Mouse (Mus musculus) intestine, embryonic 16.5 days (tissue): ENCODE results near the gene Dtx4. TPM values are rescaled to one million over a fixed set of nuclear protein-coding genes. Genes with fewer than 3 reads are reported as not detected.
"Not testable (repeated sequence)": the region's sequence is repeated elsewhere in the genome, so short reads cannot be mapped to it uniquely, and the experiment has no call there.

Experiments
- ATAC-seq: fragments of 200-750 bp; cut with Nextera tagmentation; 2 replicates; pipeline ENCODE4 v1.8.0; 2017; ENCODE audit warnings: moderate TSS enrichment, moderate library complexity
- H3K27ac ChIP-seq: fragments of 300-500 bp; sonication (generic); 2 replicates; pipeline ENCODE4 v1.5.1; 2014; ENCODE audit warnings: mild to moderate bottlenecking, low read length
- H3K27me3 ChIP-seq: fragments of 300-500 bp; sonication (generic); replicated peaks from 2 replicates; pipeline ENCODE4 v1.6.1; 2014; ENCODE audit warnings: low read length, control low read depth, mixed read lengths; ENCODE audit not compliant: control insufficient read depth, insufficient read depth
- H3K36me3 ChIP-seq: fragments of 300-500 bp; sonication (generic); 2 replicates; pipeline ENCODE4 v1.6.1; 2014; ENCODE audit warnings: low read length, control low read depth; ENCODE audit not compliant: control insufficient read depth, insufficient read depth
- H3K4me1 ChIP-seq: fragments of 300-500 bp; sonication (generic); 2 replicates; pipeline ENCODE4 v1.6.1; 2014; ENCODE audit warnings: low read length, control low read depth, mixed read lengths; ENCODE audit not compliant: control insufficient read depth, insufficient read depth
- H3K4me2 ChIP-seq: fragments of 300-500 bp; sonication (generic); 2 replicates; pipeline ENCODE4 v1.6.1; 2014; ENCODE audit warnings: low read depth, low read length, control low read depth
- H3K4me3 ChIP-seq: fragments of 300-500 bp; sonication (generic); 2 replicates; pipeline ENCODE4 v1.5.1; 2014; ENCODE audit warnings: mild to moderate bottlenecking, low read length
- H3K9ac ChIP-seq: fragments of 300-500 bp; sonication (generic); 2 replicates; pipeline ENCODE4 v1.6.1; 2014; ENCODE audit warnings: low read depth, low read length
- H3K9me3 ChIP-seq: fragments of 300-500 bp; sonication (generic); 2 replicates; pipeline ENCODE4 v1.6.1; 2016; ENCODE audit warnings: low read length, control low read depth; ENCODE audit not compliant: control insufficient read depth
- WGBS: fragments of 180-500 bp; shearing (Covaris S2); extraction: QIAGEN DNeasy Blood & Tissue Kit; methylation state at CpG from one replicate; pipeline ENCODE4 v1.1.7; 2014; 5-methylcytosine and 5-hydroxymethylcytosine counted together
- polyA plus RNA-seq: library from polyadenylated mRNA; unstranded; fragments of >200 nt; fragmentation: Nextera tagmentation; extraction: Ambion mirVana; gene quantifications from 2 replicates; pipeline ENCODE4 v1.2.1, GENCODE M21; 2015

Dtx4 gene
- polyA plus RNA-seq = 9.9 and 11.1 TPM in 2 replicates

- under 1% methylated on average over 73 of the region's 80 CpGs for WGBS
These were observed at the start of gene Dtx4 for GRCm38 (mm10) chr19:12501370-12502347. TSS of gene Dtx4 (minus strand) at chr19:12501454.

DNA sequence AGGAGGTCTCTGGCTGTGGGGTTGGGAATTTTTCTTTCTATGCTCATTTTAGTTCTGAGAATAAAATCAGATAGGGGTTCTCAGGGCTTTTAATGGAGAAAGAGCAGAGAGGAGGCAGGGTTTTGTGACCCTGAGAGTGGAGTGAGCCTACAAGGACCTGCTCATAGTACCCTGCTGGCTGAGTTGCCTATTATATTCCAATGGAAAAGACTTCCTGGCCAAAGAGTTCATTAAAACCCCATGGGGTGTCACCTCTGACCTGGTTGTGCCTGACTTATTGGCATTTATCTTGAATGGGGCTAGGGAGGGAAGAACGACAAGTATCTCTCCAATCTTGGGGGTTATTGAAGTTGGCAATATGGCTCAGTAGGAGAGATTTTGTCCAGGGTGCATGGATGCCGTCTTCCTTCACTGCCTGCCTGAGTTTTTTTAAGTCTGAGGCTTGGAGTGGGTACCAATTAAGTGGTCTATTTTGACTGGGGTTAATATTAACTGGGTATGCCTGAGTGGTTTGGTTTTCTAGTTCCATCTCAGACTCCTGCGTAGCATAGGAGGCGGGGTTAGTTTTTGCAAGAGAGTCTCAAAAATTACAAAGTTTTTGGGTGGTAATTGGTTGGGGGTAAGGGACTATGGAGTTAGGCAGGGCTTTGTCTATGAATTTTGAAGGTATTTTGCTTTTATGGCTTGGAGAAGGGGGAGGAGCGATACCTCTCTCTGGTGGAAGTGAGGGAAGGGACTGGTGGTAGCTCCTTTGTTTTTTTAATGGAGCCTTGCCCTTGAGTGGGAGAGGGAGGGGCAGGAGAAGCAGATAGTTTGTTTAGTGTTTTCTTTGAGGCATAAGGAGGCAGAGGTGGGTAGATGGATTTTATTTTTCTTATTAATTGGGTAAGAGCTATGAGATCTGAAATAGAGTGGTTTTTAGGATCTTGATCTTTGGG is 49.0 kb upstream of the Dtx4 start:
- WGBS = 70% methylated on average over 5 of the region's 5 CpGs
- Histone ChIP-seq H3K9ac (no peak overlapping the region), H3K9me3 (no peaks in the 10 kb centered on the region), H3K36me3 (no peaks in the 10 kb centered on the region), H3K4me3 (no peak overlapping the region), H3K27me3 (no peaks in the 10 kb centered on the region), H3K27ac (no peak overlapping the region), H3K4me2 (no peak overlapping the region), H3K4me1 (no peaks in the 10 kb centered on the region)
- no peak for ATAC-seq

More at GRCm38 (mm10) chr19:12501370-12502347, at the start of gene Dtx4:
- no peaks in the 10 kb centered on the region for H3K9me3 ChIP-seq
- H3K27ac ChIP-seq = peak within 1 kb of the TSS; percentile 94
- H3K4me3 ChIP-seq = peak within 1 kb of the TSS; percentile 91
- peaks cover 14% of the 10 kb centered on the region for H3K4me1 ChIP-seq
- H3K4me2 ChIP-seq = peak within 1 kb of the TSS; percentile 84
- H3K9ac ChIP-seq = peak within 1 kb of the TSS; percentile 96
- no peaks in the 10 kb centered on the region for H3K27me3 ChIP-seq
- no peaks in the 10 kb centered on the region for H3K36me3 ChIP-seq
- ATAC-seq = peak; percentile 94

- Histone ChIP-seq H3K4me2 (no peak overlapping the region), H3K4me1 (no peaks in the 10 kb centered on the region), H3K4me3 (no peak overlapping the region), H3K9ac (no peak overlapping the region), H3K27me3 (no peaks in the 10 kb centered on the region), H3K36me3 (no peaks in the 10 kb centered on the region), H3K9me3 (no peaks in the 10 kb centered on the region), H3K27ac (no peak overlapping the region)
- 75% methylated on average over 5 of the region's 5 CpGs for WGBS
- no peak for ATAC-seq
These were observed 47.9 kb upstream of the Dtx4 start for GRCm38 (mm10) chr19:12549166-12549565.

DNA sequence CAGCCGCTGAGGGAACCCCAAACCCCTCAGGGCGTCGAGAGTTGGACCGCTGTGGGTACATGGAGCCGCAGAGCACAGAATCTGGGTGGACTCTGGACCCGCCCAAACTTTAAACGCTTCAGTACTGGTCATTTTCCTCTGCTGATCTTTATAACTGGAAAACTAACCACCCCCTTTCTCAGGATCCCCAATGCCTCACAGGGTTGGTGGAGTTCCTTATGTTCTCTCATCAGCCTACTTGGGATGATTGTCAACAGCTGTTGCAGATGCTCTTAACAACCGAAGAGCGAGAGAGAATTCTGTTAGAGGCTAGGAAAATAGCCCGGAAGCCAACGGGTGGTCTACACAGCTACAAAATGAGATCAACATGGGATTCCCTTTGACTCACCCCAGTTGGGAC is 44.2 kb upstream of the Dtx4 start, which contains the start of gene Fam111a:
Gene Fam111a, plus strand, starts transcription at position 301 of the 400 bp plus-strand sequence.
- WGBS = 95% methylated on average over 11 of the region's 11 CpGs
- H3K4me2 ChIP-seq = not testable (repeated sequence)

GRCm38 (mm10) chr19:12541644-12542043 is 40.4 kb upstream of the Dtx4 start:
- Histone ChIP-seq H3K27ac (no peak overlapping the region), H3K4me3 (no peak overlapping the region), H3K9me3 (no peaks in the 10 kb centered on the region), H3K36me3 (no peaks in the 10 kb centered on the region), H3K4me1 (no peaks in the 10 kb centered on the region), H3K27me3 (no peaks in the 10 kb centered on the region), H3K4me2 (no peak overlapping the region), H3K9ac (no peak overlapping the region)
- WGBS = 17% methylated on average over 2 of the region's 2 CpGs
- ATAC-seq = peak; percentile 39

More for the DNA sequence above, 44.2 kb upstream of the Dtx4 start, which contains the start of gene Fam111a:
- not testable (repeated sequence) for H3K36me3 ChIP-seq, H3K9ac ChIP-seq, H3K4me3 ChIP-seq, H3K9me3 ChIP-seq, H3K4me1 ChIP-seq, H3K27me3 ChIP-seq, ATAC-seq, H3K27ac ChIP-seq

DNA sequence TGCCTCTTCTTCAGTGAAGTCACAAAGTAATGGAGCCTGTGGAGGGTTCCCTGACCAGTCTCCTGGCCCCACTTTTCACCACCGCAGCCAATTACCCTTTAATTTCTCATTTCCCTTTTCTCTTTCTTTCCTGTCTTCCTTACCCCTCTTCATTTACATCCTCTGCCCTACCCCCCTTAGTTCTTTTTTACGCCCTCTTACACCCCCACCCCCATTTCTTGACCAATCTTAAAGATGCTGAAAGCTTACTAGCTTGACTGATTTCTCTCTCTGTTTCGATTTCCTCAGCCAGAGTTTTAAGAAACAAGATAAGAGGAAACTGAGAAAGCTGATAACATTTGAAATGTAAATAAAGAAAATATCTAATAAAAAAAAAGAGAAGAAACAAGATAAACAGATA is 39.5 kb upstream of the Dtx4 start:
- Histone ChIP-seq H3K36me3 (no peaks in the 10 kb centered on the region), H3K27ac (no peak overlapping the region), H3K4me2 (no peak overlapping the region), H3K9ac (no peak overlapping the region), H3K4me3 (no peak overlapping the region), H3K27me3 (no peaks in the 10 kb centered on the region), H3K9me3 (no peaks in the 10 kb centered on the region), H3K4me1 (no peaks in the 10 kb centered on the region)
- WGBS = 55% methylated on average over 3 of the region's 3 CpGs
- ATAC-seq = no peak

DNA sequence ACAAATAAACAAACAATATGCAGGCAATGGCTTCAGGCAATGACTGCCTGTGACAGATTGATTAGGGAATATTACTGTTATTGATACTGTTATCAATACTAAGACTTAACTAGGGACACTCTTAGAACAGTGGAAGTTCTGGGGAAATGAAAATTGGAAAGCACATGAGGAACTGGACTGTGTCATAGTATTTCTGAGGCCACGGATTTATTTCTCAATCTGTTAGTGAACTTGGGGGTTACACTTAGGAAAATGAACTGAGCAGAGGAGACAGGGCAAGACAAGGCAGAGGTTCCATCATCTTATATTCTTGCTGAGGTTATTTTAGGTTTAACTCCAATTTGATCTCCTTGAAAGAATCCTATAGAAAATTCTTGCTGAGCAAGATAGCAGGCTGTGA is 38.7 kb upstream of the Dtx4 start:
- Histone ChIP-seq H3K9ac (no peak overlapping the region), H3K27ac (no peak overlapping the region), H3K4me2 (no peak overlapping the region), H3K4me3 (no peak overlapping the region), H3K36me3 (no peaks in the 10 kb centered on the region), H3K9me3 (no peaks in the 10 kb centered on the region), H3K27me3 (no peaks in the 10 kb centered on the region), H3K4me1 (no peaks in the 10 kb centered on the region)
- no peak for ATAC-seq
- 82% methylated on average over 1 of the region's 1 CpGs for WGBS

GRCm38 (mm10) chr19:12537168-12537567 is 35.9 kb upstream of the Dtx4 start:
- Histone ChIP-seq H3K4me3 (no peak overlapping the region), H3K4me2 (no peak overlapping the region), H3K4me1 (no peaks in the 10 kb centered on the region), H3K27me3 (no peaks in the 10 kb centered on the region), H3K27ac (no peak overlapping the region), H3K9ac (no peak overlapping the region), H3K36me3 (no peaks in the 10 kb centered on the region), H3K9me3 (no peaks in the 10 kb centered on the region)
- peak; percentile 80 for ATAC-seq

DNA sequence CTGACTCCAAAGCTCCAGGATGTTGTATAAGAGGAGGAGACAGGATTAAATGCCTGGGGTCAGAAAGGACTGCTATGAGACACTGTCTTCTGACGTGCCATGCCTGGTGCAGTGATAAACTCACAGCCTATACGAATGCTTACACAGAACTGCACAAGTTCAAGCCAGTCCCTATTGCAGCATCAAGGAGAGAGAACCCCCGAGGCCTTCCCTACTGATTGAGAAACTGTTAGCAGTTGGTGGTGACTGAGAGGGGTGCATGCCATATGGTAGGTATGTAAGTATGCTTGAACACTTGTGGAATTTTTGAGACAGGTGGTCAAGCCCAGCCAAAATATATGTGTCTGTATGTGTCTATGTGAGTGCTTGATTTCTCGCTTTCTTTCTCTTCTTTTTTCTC is 22.1 kb upstream of the Dtx4 start:
- Histone ChIP-seq H3K27me3 (no peaks in the 10 kb centered on the region), H3K27ac (no peak overlapping the region), H3K4me2 (no peak overlapping the region), H3K36me3 (no peaks in the 10 kb centered on the region), H3K4me3 (no peak overlapping the region), H3K9ac (no peak overlapping the region), H3K4me1 (no peaks in the 10 kb centered on the region), H3K9me3 (no peaks in the 10 kb centered on the region)
- 51% methylated on average over 4 of the region's 4 CpGs for WGBS
- ATAC-seq = no peak
